Mouse (Mus musculus) layer of hippocampus, adult 11-12 months (tissue): Measurements from ENCODE around the gene Hfm1.

Source experiments
- DNase-seq: peaks from one replicate; pipeline ENCODE4 v3.0.0; 2022; ENCODE audit warnings: low spot score

Hfm1 gene

DNA sequence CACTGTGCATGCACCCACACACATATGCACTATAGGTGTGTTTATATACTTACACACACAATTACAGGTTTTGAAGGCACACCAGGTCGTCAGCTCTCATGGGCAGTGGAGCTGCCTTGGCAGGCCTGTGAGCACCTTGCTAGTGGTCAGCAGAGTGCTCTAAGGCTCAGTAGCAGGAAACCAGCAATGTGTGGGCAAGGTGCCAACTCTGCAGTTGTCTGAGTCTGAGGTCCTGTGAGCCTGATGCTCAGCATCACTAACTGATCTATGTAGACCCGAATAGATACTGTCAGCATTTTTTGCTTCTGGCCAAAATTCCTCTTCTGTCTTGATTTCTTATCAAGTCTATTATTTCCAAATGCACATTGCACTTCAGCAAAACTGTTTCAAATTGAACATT is 82.2 kb downstream of the Hfm1 start:
- no peak for DNase-seq

DNA sequence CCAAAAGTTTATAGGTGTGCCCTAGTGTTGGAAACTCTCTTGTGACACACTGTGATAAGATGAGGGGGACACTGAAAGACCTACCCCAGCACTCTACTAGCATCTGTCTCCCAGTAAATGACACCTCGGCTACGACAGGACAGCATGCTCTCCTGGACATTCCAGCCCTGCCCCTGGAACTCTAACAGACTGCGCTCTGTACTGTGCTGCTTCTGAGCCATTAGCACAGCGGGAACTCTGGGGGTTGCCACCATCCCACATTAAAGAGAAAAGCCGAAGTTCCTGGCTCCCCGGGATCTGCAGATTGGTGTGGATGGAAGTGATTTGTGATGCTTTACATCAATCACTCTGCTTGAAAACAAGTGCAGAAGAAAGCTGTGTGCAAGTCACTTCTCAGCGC is 93.1 kb downstream of the Hfm1 start:
- no peak for DNase-seq

DNA sequence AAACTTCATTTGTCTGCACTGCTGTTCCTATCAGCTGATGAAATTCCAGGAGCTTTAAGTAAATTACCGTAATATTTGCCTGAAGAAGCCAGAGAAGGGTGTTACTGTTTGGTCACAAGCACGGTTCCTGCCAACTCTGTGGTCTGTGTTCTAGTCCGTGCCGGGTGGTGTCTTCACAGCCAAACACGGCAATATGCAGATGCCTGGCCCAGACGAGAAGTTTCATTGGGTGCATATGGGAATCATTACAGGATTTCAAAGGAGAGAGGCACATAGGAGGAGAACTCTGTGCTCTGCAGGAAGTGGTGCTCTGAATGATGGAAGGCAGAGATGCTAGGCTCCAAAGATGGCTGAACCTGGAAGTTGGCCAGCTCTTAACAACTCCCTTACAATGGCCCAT is 94.7 kb downstream of the Hfm1 start:
- no peak for DNase-seq

DNA sequence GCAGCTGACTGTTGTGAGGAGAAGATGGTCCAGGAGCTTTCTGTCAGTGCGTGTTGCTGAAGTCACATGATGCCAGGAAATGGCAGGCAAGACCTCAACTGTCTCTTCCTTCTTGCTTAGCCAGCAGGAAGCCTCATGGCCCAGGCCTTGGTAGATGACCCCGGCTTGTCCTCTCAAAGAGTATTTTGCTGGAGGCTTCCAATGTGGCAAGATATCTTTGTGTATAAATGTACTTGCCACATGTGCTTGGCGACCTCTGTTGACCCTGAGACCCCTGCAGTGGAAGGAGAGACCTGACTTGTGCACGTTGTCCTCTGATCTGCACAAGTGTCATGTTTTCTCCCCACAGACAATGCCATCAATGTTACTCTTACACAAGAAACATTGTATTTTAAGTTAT is 95.3 kb downstream of the Hfm1 start:
- DNase-seq: no peak

DNA sequence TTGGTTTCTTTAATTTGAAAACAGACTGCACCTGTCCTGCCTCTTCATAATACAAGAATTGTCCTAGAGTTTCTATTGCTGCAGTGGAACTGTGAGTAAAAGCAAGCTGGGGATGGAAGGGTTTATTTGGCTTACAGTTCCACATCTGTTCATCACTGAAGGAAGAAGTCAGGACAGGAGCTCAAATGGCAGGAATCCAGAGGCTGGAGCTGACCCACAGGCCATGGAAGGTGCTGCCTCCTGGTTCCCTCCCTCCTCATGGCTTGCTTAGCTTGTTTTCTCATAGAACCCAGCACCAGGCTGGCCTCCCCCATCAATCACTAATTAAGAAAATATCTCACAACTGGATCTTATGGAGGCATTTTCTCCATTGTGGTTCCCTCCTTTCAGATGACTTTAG is 99.4 kb downstream of the Hfm1 start:
- no peak for DNase-seq

DNA sequence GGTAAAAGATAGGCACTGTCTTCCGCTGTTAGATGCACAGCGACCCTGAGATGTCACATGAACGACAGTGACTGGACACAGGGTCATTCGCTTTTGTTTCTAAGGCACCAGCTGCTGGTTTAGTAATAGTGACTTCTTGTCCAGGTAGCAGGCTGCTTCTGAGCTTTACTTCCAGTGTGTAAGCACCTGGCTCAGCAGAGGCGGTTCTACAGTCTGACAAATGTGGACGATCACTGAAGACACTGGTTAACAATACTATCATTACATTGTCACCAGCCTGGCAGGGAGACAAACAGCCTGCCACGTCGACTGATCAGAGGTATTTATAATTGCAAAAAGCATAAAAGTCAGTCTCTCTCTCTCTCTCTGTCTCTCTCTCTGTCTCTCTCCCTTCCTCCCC is 100.1 kb downstream of the Hfm1 start:
- DNase-seq: no peak

DNA sequence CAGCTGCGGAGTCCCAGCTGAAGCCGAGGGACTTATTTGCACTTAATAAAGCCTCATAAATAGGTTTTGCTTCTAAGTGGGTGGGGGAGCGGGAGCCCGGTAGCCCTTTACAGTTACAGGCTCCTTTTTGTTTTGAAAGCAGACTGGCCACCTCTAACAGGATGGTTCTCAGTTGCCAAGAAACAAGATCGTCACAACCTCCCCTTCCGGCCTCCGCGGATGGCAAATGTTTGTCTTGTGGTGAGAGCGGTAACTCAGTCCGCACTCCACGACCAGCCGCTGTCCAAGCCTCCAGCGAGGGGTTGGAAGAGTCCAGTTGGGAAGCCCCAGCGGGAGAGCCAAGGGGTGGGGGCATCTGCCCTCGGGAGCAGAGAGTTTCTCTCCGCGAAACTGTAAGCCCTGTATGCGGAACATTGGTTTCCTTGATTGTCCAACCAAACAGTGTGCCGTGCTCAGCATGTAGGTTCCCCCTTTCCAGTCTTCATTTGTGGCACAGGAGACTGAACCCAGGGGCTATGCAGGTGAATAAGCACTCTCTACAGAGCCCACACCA is 100.7 kb downstream of the Hfm1 start:
- peak; percentile 34 for DNase-seq

DNA sequence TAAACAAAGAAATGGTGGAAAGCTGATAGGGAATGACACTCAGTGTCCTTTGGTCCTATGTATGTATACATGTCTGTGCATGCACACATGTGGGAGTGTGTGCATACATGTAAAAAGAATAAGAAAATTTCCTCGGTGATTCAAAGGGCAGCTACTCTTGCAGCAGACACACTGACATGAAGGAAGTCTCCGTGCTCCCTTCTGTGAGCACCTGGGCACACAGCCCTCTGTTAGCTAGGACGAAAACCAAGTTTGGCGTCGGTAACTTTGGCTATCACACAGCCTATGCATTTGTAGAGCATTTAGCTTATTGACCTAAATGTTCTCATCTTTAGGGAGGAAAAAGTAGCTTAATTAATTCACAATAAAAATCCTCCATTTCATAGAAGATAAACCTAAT is 101.4 kb downstream of the Hfm1 start:
- DNase-seq: no peak

DNA sequence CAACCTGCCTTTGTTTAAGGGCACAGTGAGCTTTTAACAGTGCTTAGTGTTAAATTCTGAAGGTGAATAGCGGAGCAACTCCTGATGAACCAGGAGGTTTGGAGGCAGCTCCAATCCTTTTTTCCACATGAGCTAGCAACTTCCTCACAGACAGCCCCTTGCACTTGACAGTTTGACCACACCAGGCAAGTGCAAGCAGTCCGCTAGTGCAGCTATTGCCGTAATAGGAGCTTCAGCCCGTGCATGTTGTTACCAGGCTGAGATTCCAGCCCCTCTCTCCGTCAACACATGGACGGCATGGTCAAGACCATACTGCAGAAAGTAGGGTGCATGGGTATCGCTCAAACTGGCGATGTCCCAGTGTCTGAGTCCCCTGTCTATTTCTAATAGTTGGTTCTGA is 106.5 kb downstream of the Hfm1 start:
- no peak for DNase-seq

DNA sequence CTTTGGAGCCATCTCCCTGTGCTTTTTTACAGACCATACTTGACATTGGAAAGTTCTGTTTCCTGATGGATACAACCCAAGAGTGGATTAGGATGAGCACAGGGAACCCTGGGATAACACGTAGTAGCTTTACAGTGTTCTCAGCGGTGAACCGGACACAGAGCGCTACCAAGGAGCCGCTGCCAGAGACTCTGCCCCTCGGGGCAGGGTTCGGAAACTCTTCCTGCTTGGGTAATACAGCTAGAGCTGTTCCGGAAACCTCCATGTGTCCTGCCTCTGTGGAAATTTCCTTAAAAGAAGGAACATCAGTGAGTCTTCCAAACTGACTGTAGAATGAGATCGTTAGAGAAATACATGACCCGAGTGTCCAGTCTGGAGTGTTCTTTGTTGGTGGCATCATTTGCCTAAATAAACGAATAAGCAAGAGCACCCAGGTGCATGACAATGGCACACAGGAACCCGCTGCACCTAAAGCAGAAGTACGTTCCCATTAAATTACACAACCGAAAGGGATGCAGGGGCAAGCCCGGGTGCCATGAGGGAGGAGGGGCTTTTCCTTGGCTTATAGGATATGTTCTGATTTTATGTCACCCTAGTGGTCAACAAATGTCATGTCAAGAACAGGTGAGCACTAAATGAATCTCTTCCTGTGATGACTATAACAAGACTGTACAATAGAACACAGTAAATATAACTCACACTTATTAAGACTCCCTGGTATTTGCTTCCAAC is 110.0 kb downstream of the Hfm1 start:
- no peak for DNase-seq

DNA sequence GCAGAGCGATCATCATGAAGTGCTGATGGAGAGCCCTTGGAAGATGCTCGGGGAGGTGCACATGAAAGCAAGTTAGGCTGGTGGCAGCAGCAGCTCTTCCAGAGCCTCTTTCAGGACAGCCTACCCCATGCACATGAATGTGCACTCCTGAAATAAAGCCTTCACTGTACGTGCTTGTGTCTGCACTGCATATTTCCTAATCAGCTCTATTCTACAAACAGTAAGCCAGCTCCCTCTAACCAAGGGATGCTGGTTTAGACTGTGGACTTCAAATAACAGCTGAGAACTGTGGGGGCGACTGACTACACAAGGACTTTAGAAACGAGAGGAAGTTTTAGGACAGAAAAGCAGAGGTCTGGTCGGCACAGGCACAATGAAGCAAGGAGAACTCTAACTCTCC is 111.5 kb downstream of the Hfm1 start:
- no peak for DNase-seq

DNA sequence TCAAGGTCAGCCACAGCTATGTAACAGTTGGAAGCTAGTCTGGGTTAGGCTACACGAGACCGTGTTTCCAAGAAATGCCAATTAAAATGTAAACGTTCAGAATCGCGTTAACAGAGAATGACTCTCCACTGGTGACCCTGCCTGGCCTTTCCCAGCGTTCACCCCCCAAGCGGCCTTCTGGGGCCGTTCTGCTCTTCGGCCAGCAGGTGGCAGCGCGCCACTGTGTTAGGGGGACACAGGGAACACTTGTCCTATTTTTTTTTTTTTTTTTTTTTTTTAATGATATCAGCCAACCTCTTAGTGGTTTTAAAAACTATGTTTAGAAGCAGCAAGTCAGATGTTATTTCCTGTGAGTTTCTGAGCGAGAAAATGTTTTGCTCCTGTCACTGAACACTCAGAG is 123.0 kb downstream of the Hfm1 start:
- peak; percentile 27 for DNase-seq

DNA sequence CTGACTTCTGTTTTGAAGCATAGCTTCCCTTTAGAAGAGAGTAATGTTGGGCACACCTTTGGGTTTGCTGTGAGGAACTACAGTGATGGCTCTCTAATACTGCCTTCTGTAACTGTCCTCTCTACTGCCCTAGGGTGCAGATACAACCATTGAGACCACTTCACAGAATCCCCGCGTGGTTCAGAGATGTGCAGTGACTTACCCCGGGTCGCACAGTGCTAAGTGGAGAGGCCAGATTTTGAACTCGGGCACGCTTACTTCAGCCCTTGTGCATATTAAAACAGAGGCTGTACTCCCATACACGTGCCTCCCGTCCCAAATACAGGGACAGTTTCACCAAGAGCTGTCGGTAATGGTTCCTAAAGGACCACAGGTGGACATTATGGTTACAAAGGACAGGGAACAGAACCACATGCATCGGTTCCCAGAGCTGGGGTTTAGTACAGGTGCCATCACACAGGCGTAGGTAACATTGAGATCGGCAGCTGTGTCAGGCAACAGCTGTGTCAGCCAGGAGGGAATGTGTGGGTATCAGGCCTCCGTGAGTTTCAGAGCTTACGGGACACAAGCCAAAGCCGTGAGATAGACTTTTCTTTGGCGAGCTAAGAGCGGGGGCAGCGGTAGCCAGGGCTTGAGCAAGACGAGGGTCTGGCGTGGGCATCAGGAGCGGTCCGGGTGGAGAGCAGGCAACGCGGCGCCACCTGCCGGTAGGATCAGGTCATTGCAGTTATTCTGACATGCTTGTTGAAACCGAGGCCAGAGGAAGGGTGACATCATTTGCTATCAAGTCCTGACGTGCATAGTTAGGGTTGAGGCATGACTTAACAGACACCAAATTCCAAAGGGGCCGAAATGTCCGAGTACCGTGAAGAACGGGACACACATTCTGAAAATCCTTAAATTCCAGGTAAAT is 124.0 kb downstream of the Hfm1 start:
- DNase-seq: peak; percentile 87

DNA sequence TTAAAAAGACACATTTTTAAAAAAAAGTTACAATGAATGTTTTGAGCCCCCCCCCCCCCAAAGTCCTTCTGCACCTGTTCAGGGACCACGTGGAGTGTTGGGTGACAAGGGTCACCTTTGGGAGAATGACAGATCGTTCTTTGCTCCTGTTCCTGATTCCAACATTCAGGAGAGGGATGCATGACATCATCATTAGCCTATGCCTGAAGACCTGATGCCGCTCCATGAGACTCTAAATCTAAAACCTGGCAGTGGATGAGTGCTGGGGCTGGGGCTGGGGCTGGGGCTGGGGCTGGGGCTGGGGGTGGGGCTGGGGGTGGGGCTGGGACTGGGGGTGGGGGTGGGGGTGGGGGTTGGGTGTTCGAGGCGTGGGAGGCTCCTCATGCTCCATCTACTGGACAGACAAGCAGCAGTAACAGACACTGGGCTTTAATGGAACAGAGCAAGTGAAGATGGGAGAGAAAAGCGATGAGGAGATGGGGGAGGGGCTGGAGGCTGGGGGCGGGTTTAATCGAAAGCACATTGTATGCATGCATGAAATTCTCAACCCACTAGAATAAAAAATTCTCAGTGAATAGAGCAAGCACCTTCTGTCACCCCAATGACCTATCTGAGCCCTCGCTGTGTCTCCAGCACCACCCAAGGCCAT is 124.8 kb downstream of the Hfm1 start:
- no peak for DNase-seq

DNA sequence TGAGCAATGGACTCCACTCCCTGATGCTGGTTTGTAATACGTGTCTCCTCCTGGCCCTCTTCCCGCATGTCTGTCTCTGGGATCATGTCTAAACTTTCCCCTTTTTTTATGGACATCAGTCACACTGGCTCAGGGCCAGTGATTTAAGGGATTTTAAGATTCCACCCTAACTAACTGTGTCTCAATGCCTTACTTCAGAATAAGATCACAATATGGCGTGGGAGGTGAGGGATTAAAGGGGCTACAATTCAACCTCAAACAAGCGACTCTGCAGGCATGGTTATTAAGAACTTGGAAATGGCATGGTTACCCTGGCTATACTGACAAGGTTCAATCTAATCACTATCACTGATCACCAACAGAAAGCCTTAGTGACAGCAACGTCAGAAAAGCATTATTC is 128.2 kb downstream of the Hfm1 start:
- no peak for DNase-seq

DNA sequence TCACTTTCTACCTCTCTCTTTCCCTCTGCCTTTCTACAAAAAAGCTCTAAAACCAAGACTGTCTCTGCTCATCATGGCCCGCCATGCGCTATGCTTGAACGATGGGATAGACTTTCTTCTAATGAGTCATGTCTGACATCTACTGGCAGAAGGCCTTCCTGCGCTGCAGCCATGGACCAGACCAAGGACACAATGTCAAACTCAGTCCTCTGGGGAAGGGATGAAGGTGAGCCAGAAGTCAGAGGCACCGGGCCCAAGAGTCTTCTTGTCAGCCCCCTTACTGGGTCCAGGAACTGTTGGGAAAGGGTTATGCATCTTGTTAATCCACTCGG is 134.9 kb downstream of the Hfm1 start:
- DNase-seq: no peak

DNA sequence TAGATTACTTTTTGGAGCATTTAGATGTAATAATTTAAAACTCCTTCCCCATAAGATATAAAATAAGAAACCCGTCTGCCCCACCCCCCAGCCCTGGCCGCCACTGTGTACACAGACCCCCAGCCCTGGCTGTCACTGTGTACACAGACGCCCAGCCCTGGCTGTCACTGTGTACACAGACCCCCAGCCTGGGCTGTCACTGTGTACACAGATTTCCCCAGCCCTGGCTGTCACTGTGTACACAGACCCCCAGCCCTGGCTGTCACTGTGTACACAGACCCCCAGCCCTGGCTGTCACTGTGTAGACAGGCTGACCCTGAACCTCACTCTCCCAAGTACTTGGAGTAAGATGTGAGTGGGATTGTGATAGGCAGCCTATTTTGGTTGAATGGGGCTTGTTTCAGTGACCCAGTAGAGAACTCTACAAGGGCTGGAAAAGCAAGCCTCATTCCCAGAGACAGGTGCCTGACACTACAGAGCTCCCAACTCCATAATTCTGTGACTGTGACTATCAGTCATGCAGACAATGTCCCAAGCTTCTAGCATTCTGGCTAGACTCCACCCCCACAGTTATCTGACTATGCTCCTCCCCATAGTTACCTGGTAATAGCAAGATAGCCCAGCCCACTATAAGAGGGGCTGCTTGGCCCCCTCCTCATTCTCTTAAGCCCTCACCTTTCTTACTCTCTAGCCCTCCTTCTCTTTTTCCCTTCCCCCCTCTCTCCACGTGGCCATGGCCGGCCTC is 135.5 kb downstream of the Hfm1 start:
- DNase-seq: no peak
